Mouse (Mus musculus): ENCODE data around the gene Ier3.

- no peak for TF ChIP-seq CTCF (IDR thresholded peaks at IDR 0.05; ENCODE audit: extremely low read depth, insufficient read depth, insufficient read length, insufficient replicate concordance)
- no peak for TF ChIP-seq POLR2A (IDR thresholded peaks at IDR 0.05; ENCODE audit: low read depth, low read length)
These were observed 42.5 kb upstream of the Ier3 start for GRCm38 (mm10) chr17:35778965-35779364.

Measured in spleen, adult 2 months (tissue).